Mouse (Mus musculus): ENCODE measurements around the gene Adh6a. TPM values are rescaled to one million over a fixed set of nuclear protein-coding genes. Genes with fewer than 3 reads are reported as not detected.

Gene Adh6a
- total and polyA plus RNA-seq, 3 experiments: 1.5 TPM; not detected in 2

DNA sequence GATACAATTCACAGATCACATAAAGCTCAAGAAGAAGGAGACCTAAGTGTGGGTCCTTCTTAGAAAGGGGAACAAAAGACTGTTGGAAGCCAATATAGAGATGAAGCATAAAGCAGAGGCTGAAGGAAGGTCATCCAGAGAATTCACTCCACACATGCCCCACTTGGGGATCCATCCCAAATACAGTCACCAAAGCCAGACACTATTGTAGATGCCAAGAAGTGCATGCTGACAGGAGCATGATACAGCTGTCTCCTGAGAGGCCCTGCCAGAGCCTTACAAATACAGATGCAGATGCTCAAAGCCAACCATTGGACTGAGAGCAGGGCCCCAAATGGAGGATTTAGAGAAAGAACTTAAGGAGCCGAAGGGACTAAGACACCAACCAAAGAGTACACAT is 29.3 kb upstream of the Adh6a start:
- H3K27ac ChIP-seq (ENCODE audit: control insufficient read depth, low read depth, low read length): no peak overlapping the region
- no peak for DNase-seq (ENCODE audit: low read depth, low spot score)
- no peak overlapping the region for H3K9ac ChIP-seq (ENCODE audit: control insufficient read depth, low read depth, low read length, poor library complexity, severe bottlenecking)
- H3K9me3 ChIP-seq (replicated peaks; ENCODE audit: insufficient read depth, low read length): no peaks in the 10 kb centered on the region
- no peaks in the 10 kb centered on the region for H3K79me2 ChIP-seq (ENCODE audit: control insufficient read depth, insufficient read depth, low read length, poor library complexity)
- H3K36me3 ChIP-seq (ENCODE audit: control insufficient read depth in 1 of 2, insufficient read depth in 2 of 2, low read length in 2 of 2): no peaks in the 10 kb centered on the region
- no peak overlapping the region for H3K4me3 ChIP-seq (ENCODE audit: control insufficient read depth in 1 of 2, insufficient read depth in 1 of 2, low read depth in 2 of 2, low read length in 2 of 2)
- H3K4me1 ChIP-seq (ENCODE audit: control insufficient read depth in 1 of 2, insufficient read depth in 2 of 2, low read length in 2 of 2): no peaks in the 10 kb centered on the region
- peaks cover 2 to 13% of the 10 kb centered on the region in 2 experiments for H3K27me3 ChIP-seq (ENCODE audit: control insufficient read depth in 1 of 2, insufficient read depth in 2 of 2, low read length in 2 of 2)
- TF ChIP-seq USF2 (IDR thresholded peaks at IDR 0.05; ENCODE audit: borderline replicate concordance in 1 of 2, insufficient read depth in 1 of 2, low read depth in 1 of 2, low read length in 2 of 2) (no peak), TAL1 (IDR thresholded peaks at IDR 0.05; ENCODE audit: low read length) (no peak), MYC (IDR thresholded peaks at IDR 0.05; ENCODE audit: low read depth, low read length) (no peak), USF1 (IDR thresholded peaks at IDR 0.05; ENCODE audit: low read depth, low read length) (no peak), CHD1 (IDR thresholded peaks at IDR 0.05; ENCODE audit: low read depth, low read length) (no peak), GATA1 (IDR thresholded peaks at IDR 0.05; ENCODE audit: low read depth, low read length) (no peak), GABPA (IDR thresholded peaks at IDR 0.05; ENCODE audit: low read depth, low read length) (no peak), MAX (IDR thresholded peaks at IDR 0.05; ENCODE audit: low read length) (no peak), CTCF (IDR thresholded peaks at IDR 0.05 in 2 of 3, conservative IDR thresholded peaks at IDR 0.05 in 1 of 3; ENCODE audit: control insufficient read depth in 1 of 3, insufficient read depth in 1 of 3, low read depth in 2 of 3, low read length in 3 of 3, poor library complexity in 1 of 3, severe bottlenecking in 1 of 3) (no peak), ZNF384 (IDR thresholded peaks at IDR 0.05; ENCODE audit: low read depth, low read length) (no peak)

DNA sequence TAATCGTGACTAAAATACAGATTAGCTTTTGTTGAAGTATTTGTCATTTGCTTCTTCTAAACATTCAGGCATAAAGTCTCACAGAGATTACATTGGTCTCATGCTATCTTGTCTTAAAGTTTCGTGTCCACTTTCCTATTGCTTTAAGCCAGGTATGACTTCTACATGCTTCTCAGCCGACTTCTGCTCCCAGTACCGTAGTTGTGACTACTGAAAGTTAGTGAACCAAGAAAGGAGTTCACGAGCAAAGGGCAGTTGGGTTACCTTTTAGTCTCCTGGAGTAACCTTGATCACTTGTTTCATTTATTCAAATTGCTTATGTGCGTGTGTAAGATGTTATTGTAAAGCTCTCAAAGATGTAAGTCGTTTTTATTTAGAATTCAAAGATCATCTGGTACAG is 27.1 kb upstream of the Adh6a start:
- Histone ChIP-seq H3K4me3 (ENCODE audit: control insufficient read depth in 1 of 2, insufficient read depth in 1 of 2, low read depth in 2 of 2, low read length in 2 of 2) (no peak overlapping the region), H3K4me1 (ENCODE audit: control insufficient read depth in 1 of 2, insufficient read depth in 2 of 2, low read length in 2 of 2) (no peaks in the 10 kb centered on the region), H3K9ac (ENCODE audit: control insufficient read depth, low read depth, low read length, poor library complexity, severe bottlenecking) (no peak overlapping the region), H3K79me2 (ENCODE audit: control insufficient read depth, insufficient read depth, low read length, poor library complexity) (no peaks in the 10 kb centered on the region), H3K27ac (ENCODE audit: control insufficient read depth, low read depth, low read length) (no peak overlapping the region), H3K9me3 (replicated peaks; ENCODE audit: insufficient read depth, low read length) (no peaks in the 10 kb centered on the region), H3K36me3 (ENCODE audit: control insufficient read depth in 1 of 2, insufficient read depth in 2 of 2, low read length in 2 of 2) (no peaks in the 10 kb centered on the region), H3K27me3 (ENCODE audit: control insufficient read depth in 1 of 2, insufficient read depth in 2 of 2, low read length in 2 of 2) (peaks cover 2 to 10% of the 10 kb centered on the region in 2 experiments)
- no peak for TF ChIP-seq MYB (IDR thresholded peaks at IDR 0.05; ENCODE audit: low read depth, low read length)
- no peak for TF ChIP-seq MAX (IDR thresholded peaks at IDR 0.05; ENCODE audit: low read length)
- TF ChIP-seq HCFC1 (IDR thresholded peaks at IDR 0.05; ENCODE audit: low read depth, low read length): no peak
- no peak for TF ChIP-seq TAL1 (IDR thresholded peaks at IDR 0.05; ENCODE audit: low read length)
- no peak for TF ChIP-seq JUND (IDR thresholded peaks at IDR 0.05; ENCODE audit: low read depth, low read length)
- TF ChIP-seq USF2 (IDR thresholded peaks at IDR 0.05; ENCODE audit: borderline replicate concordance in 1 of 2, insufficient read depth in 1 of 2, low read depth in 1 of 2, low read length in 2 of 2): no peak
- no peak for TF ChIP-seq CHD2 (IDR thresholded peaks at IDR 0.05; ENCODE audit: low read length)
- no peak for TF ChIP-seq BHLHE40 (IDR thresholded peaks at IDR 0.05; ENCODE audit: borderline replicate concordance, low read depth, low read length)
- no peak for TF ChIP-seq POLR2A (IDR thresholded peaks at IDR 0.05; ENCODE audit: control insufficient read depth in 1 of 2, insufficient read depth in 1 of 2, low read depth in 1 of 2, low read length in 2 of 2, poor library complexity in 1 of 2)
- no peak for DNase-seq (ENCODE audit: low read depth, low spot score)
